In genomic region chr4:95317821-95318290, GRCm38 (mm10) we compare ENCODE assay signal across 8 mouse cellular contexts.
A peak's percentile ranks its signal among the peaks of the same experiment; 100 is the strongest.
DNase-seq lines count a peak whose midpoint lies in the region; ATAC-seq and TF ChIP-seq lines count a peak whose summit lies in the region.

No protein-coding gene starts in this region.

- H3K27ac ChIP-seq in gastrocnemius, adult 2 months: peak overlapping the region; percentile 69
- peak overlapping the region; percentile 31; the same call in 1 of the 2 replicates for H3K27ac ChIP-seq in hindbrain, embryonic 12.5 days
- peak overlapping the region; percentile 72 for H3K27ac ChIP-seq in limb, embryonic 11.5 days (replicated peaks; ENCODE audit: low read depth, low read length)
- H3K27ac ChIP-seq in neural tube, embryonic 13.5 days (replicated peaks): no peak overlapping the region

- TF ChIP-seq CTCF in gastrocnemius, adult 2 months (IDR thresholded peaks at IDR 0.05): no peak

- H3K27me3 ChIP-seq in hindbrain, embryonic 12.5 days: no peaks in the 10 kb centered on the region
- H3K27me3 ChIP-seq in limb, embryonic 11.5 days (ENCODE audit: control insufficient read depth, insufficient read depth, low read length): no peaks in the 10 kb centered on the region
- no peaks in the 10 kb centered on the region for H3K27me3 ChIP-seq in neural tube, embryonic 13.5 days

- no peak overlapping the region for H3K9ac ChIP-seq in hindbrain, embryonic 12.5 days
- no peak overlapping the region for H3K9ac ChIP-seq in limb, embryonic 11.5 days (ENCODE audit: low read length)
- H3K9ac ChIP-seq in neural tube, embryonic 13.5 days: no peak overlapping the region

- H3K36me3 ChIP-seq in hindbrain, embryonic 12.5 days: no peaks in the 10 kb centered on the region
- no peaks in the 10 kb centered on the region for H3K36me3 ChIP-seq in limb, embryonic 11.5 days (ENCODE audit: control insufficient read depth, insufficient read depth, low read length)
- no peaks in the 10 kb centered on the region for H3K36me3 ChIP-seq in neural tube, embryonic 13.5 days

- ATAC-seq in hindbrain, embryonic 12.5 days (ENCODE audit: low FRiP score): peak; percentile 46; the same call in 1 of the 2 replicates
- peak; percentile 95 for ATAC-seq in limb, embryonic 11.5 days (ENCODE audit: insufficient number of reproducible peaks, low FRiP score, low TSS enrichment, low read depth)
- ATAC-seq in neural tube, embryonic 13.5 days (ENCODE audit: low read depth): peak; percentile 72
- no peak for ATAC-seq in granulocyte monocyte progenitor cell, adult 5-6 weeks (replicated peaks; ENCODE audit: poor library complexity, severe bottlenecking)

- 38% methylated on average over 3 of the region's 3 CpGs for WGBS in hindbrain, embryonic 12.5 days
- 2% methylated on average over 3 of the region's 3 CpGs for WGBS in limb, embryonic 11.5 days
- 41% methylated on average over 3 of the region's 3 CpGs for WGBS in neural tube, embryonic 13.5 days

- H3K9me3 ChIP-seq in hindbrain, embryonic 12.5 days (replicated peaks): no peaks in the 10 kb centered on the region
- H3K9me3 ChIP-seq in limb, embryonic 11.5 days (ENCODE audit: control insufficient read depth, low read length): no peaks in the 10 kb centered on the region
- no peaks in the 10 kb centered on the region for H3K9me3 ChIP-seq in neural tube, embryonic 13.5 days

- H3K4me1 ChIP-seq in hindbrain, embryonic 12.5 days: peaks cover 13% of the 10 kb centered on the region
- peaks cover 27% of the 10 kb centered on the region for H3K4me1 ChIP-seq in limb, embryonic 11.5 days (ENCODE audit: control insufficient read depth, insufficient read depth, low read length)
- peaks cover 14% of the 10 kb centered on the region for H3K4me1 ChIP-seq in neural tube, embryonic 13.5 days (replicated peaks)

- DNase-seq in Muller cell, postnatal 12 days (ENCODE audit: inconsistent ontology term): peak; percentile 70
- DNase-seq in adrenal gland, postnatal 4 days (ENCODE audit: low spot score in 2 of 2): peak; percentile 31 to 42
- peak; percentile 89 for DNase-seq in gastrocnemius, adult 2 months
- peak; percentile 90 for DNase-seq in limb, embryonic 11.5 days (ENCODE audit: low spot score)
- DNase-seq in left cerebral cortex, postnatal 36 days (ENCODE audit: low spot score in 2 of 2): no peak

- intact Hi-C loops in gastrocnemius, adult 2 months (cut with DNase I): no loop called here
- intact Hi-C loops in left cerebral cortex, postnatal 36 days (cut with DNase I): no loop called here

- no peak overlapping the region for H3K4me2 ChIP-seq in hindbrain, embryonic 12.5 days (replicated peaks)
- H3K4me2 ChIP-seq in limb, embryonic 11.5 days (ENCODE audit: low read depth, severe bottlenecking): no peak overlapping the region
- no peak overlapping the region for H3K4me2 ChIP-seq in neural tube, embryonic 13.5 days

- H3K4me3 ChIP-seq in gastrocnemius, adult 2 months: no peak overlapping the region
- no peak overlapping the region for H3K4me3 ChIP-seq in hindbrain, embryonic 12.5 days
- H3K4me3 ChIP-seq in limb, embryonic 11.5 days (ENCODE audit: low read depth, low read length): no peak overlapping the region
- no peak overlapping the region for H3K4me3 ChIP-seq in neural tube, embryonic 13.5 days

Comparison
In these comparisons a context has a peak if more than half of its experiments do, and no peak if none do; other contexts are left out.
1. DNase-seq: peak in Muller cell, postnatal 12 days (single experiment), adrenal gland, postnatal 4 days (2 of 2), gastrocnemius, adult 2 months (single experiment) and limb, embryonic 11.5 days (single experiment); none in left cerebral cortex, postnatal 36 days (0 of 2).